Mouse (Mus musculus) ES-Bruce4 (cell line): Measurements from ENCODE around the gene Fam13a. TPM values are rescaled to one million over a fixed set of nuclear protein-coding genes. Genes with fewer than 3 reads are reported as not detected.

Experiments
- H3K27ac ChIP-seq: 2 replicates; pipeline ENCODE4 v1.5.1; 2012; ENCODE audit warnings: low read length, inconsistent platforms; ENCODE audit not compliant: insufficient read depth
- H3K27me3 ChIP-seq: 2 replicates; pipeline ENCODE4 v1.6.1; 2012; ENCODE audit warnings: mild to moderate bottlenecking, low read length, inconsistent platforms; ENCODE audit not compliant: control insufficient read depth, poor library complexity, insufficient read depth, severe bottlenecking
- H3K36me3 ChIP-seq: 2 replicates; pipeline ENCODE4 v1.6.1; 2012; ENCODE audit warnings: inconsistent platforms, mild to moderate bottlenecking, low read length, moderate library complexity; ENCODE audit not compliant: control insufficient read depth, poor library complexity, insufficient read depth, severe bottlenecking
- H3K4me1 ChIP-seq: one replicate; pipeline ENCODE4 v1.8.1; 2011; ENCODE audit warnings: low read length; ENCODE audit not compliant: control insufficient read depth, insufficient read depth
- H3K4me3 ChIP-seq: 2 replicates; pipeline ENCODE4 v1.5.1; 2011; ENCODE audit warnings: low read depth, mild to moderate bottlenecking, low read length
- H3K9ac ChIP-seq: 2 replicates; pipeline ENCODE4 v1.6.1; 2012; ENCODE audit warnings: low read depth, mild to moderate bottlenecking, inconsistent platforms; ENCODE audit not compliant: poor library complexity, severe bottlenecking
- H3K9me3 ChIP-seq: replicated peaks from 2 replicates; pipeline ENCODE4 v1.6.1; 2012; ENCODE audit warnings: mild to moderate bottlenecking, low read length, inconsistent platforms; ENCODE audit not compliant: control insufficient read depth, poor library complexity, insufficient read depth, severe bottlenecking
- CTCF ChIP-seq: IDR thresholded peaks from one replicate; pipeline ENCODE4 v1.8.1; 2011; ENCODE audit warnings: low read depth, low read length
- EP300 ChIP-seq: IDR thresholded peaks from 2 replicates; pipeline ENCODE4 v1.6.1; 2011; ENCODE audit warnings: low read depth, low read length; ENCODE audit not compliant: insufficient read depth
- POLR2A ChIP-seq: IDR thresholded peaks from one replicate; pipeline ENCODE4 v1.8.1; 2011; ENCODE audit warnings: low read length; ENCODE audit not compliant: insufficient read depth
- polyA plus RNA-seq: library from polyadenylated mRNA; stranded (reverse); fragments of >200 nt; gene quantifications from 2 replicates; pipeline ENCODE4 v1.2.4, GENCODE M21; 2011; ENCODE audit warnings: low read depth; ENCODE audit not compliant: missing spikeins, insufficient read depth, insufficient read length

Fam13a gene
- polyA plus RNA-seq, 1 experiment, result 1.6 TPM

DNA sequence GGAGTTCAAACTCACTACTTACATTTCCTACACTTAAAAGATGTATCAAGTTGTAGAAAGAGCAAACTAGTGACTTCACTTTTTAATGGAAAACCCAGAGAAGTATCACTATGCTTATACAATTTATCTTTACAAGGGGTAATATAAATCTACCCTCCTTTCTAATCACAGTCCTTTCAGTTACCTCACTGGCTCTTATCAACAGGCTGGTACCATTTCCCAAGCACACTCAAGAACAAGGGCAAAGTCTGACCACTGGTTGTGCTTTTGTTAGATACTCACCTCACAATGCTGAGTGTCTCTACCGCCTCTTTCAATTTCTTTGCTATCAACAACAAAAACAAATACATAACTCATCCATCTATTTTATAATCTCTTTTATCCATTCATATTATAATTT lies 51.5 kb downstream of the Fam13a start:
- H3K9ac ChIP-seq, result no peak overlapping the region
- no peak overlapping the region for H3K27ac ChIP-seq
- H3K4me3 ChIP-seq, result no peak overlapping the region
- no peaks in the 10 kb centered on the region for H3K36me3 ChIP-seq
- H3K4me1 ChIP-seq, result no peaks in the 10 kb centered on the region
- TF ChIP-seq CTCF (no peak), EP300 (no peak), POLR2A (no peak)
- no peaks in the 10 kb centered on the region for H3K27me3 ChIP-seq
- H3K9me3 ChIP-seq, result no peaks in the 10 kb centered on the region

DNA sequence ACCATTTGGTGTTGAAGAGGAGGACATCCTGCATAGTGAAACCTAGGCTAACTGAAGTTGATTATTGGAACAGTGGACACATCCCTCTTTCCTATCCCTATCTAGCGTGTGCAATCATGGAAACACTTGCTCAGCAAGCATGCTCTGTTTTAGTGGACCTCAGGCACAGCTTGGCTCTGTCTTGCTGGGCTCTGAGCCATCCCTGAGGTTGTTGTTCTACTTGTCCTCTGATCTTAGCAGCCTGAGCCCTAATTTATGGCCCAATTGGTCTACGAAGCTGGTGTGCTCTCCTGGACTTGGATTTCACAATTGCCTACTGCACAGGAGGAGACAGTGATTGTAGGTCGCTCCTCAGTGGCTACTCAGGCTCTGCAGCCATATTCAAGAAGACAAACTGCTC lies 56.1 kb downstream of the Fam13a start:
- Histone ChIP-seq H3K9ac (no peak overlapping the region), H3K4me1 (no peaks in the 10 kb centered on the region), H3K27me3 (no peaks in the 10 kb centered on the region), H3K36me3 (no peaks in the 10 kb centered on the region), H3K4me3 (no peak overlapping the region), H3K9me3 (no peaks in the 10 kb centered on the region), H3K27ac (no peak overlapping the region)
- no peak for TF ChIP-seq CTCF
- no peak for TF ChIP-seq POLR2A
- TF ChIP-seq EP300, result no peak

DNA sequence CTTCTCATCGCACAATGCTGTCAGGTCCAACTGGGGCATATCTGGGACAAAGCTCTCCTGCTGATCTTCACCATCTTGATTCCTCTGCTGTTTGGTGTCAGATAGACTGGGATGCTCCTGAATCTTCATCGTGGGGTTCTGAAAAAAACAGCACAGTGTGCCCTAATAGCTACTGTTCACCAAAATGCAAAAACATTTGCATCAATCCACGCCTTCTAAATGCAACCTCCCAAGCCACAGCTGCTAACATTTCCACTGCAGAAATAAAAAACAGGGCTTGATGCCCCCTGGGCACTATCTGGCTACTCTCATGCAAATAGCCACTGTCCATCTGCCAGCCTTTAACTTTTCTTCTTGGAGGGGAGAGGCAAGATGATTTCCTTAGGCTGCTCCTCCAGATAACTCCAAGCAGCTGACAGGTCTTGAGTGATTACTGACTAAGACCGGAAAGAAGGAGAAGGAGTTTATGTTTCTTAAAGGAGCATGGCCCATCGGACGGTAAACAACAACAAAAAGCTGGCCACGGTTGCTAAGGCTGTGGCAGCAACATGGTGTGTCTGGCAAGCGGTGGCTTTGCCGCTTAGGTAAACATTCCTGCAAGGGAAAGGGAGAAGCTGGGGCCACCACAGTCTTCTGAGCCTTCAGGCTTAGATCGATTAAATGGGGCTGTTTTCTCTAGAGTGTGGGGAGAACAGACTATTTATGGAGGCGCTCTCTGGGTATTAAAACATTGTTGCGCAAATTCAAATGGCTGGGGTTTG lies 59.1 kb downstream of the Fam13a start:
- H3K27me3 ChIP-seq, result no peaks in the 10 kb centered on the region
- no peaks in the 10 kb centered on the region for H3K36me3 ChIP-seq
- H3K27ac ChIP-seq, result no peak overlapping the region
- H3K9ac ChIP-seq, result no peak overlapping the region
- H3K4me1 ChIP-seq, result no peaks in the 10 kb centered on the region
- no peak overlapping the region for H3K4me3 ChIP-seq
- H3K9me3 ChIP-seq, result no peaks in the 10 kb centered on the region
- TF ChIP-seq POLR2A (no peak), CTCF (no peak), EP300 (no peak)

DNA sequence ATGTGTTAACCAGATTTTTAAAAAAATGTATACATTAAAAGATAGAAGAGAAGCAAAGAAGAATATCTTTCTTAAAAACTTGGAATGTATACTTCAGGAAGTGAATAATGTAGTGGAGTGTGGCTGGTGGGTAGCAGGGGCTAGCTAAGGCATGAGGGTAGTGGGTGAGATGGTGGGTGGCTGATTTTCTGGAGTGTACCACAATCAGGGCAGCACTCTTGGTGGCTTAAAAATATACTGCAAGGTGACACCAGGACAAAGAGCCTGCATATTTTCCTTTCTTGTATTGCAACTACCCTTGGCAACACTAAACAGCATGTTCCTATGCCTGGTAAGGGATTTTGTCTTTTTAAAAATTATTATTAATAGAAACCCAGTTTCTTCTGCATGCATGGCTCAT lies 59.8 kb downstream of the Fam13a start:
- Histone ChIP-seq H3K27ac (no peak overlapping the region), H3K9ac (no peak overlapping the region), H3K4me3 (no peak overlapping the region), H3K9me3 (no peaks in the 10 kb centered on the region), H3K4me1 (no peaks in the 10 kb centered on the region), H3K27me3 (no peaks in the 10 kb centered on the region), H3K36me3 (no peaks in the 10 kb centered on the region)
- TF ChIP-seq EP300 (no peak), CTCF (no peak), POLR2A (no peak)

DNA sequence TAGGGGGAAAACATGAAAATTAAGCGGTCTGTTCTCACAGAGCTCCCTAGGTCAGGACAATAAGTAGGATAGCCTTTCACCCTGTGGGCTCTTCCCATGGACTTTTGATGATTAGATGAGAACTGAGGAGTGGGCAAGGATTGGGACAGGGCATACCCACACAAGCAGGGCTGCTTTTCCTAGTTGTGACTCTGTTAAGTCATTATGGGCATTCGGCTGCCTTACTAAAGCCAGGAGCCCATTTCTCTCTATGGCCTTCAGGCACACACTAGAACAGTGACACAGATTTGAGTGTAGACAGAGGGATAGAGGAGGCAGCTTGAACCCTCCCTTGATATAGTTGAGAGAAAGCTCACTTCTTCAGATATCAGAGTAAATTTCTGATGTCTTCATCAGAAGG lies 60.3 kb downstream of the Fam13a start:
- no peaks in the 10 kb centered on the region for H3K27me3 ChIP-seq
- H3K27ac ChIP-seq, result no peak overlapping the region
- H3K9ac ChIP-seq, result no peak overlapping the region
- H3K4me1 ChIP-seq, result no peaks in the 10 kb centered on the region
- no peaks in the 10 kb centered on the region for H3K36me3 ChIP-seq
- TF ChIP-seq CTCF (no peak), POLR2A (no peak), EP300 (no peak)
- no peaks in the 10 kb centered on the region for H3K9me3 ChIP-seq
- H3K4me3 ChIP-seq, result no peak overlapping the region

DNA sequence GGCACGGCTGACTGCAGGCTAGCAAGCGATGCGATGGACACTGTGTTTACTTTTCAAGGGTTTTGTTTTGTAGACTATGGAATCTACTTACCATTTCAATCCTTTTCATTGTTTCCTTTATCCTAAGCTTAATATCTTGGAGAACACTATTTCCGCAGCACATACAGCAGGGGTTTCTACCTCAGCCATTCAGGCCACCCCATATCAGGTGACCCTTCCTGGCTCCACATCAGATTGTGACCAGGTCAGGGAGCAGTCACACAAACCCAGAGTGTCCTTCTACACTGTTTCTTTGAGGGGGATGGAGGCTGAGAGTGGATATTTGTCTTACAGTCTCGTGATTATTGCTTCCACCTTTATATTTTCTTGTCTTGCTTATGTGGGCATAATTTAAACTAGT lies 61.7 kb downstream of the Fam13a start:
- Histone ChIP-seq H3K4me1 (no peaks in the 10 kb centered on the region), H3K27me3 (no peaks in the 10 kb centered on the region), H3K9ac (no peak overlapping the region), H3K4me3 (no peak overlapping the region), H3K27ac (no peak overlapping the region), H3K9me3 (no peaks in the 10 kb centered on the region), H3K36me3 (no peaks in the 10 kb centered on the region)
- no peak for TF ChIP-seq POLR2A
- no peak for TF ChIP-seq CTCF
- no peak for TF ChIP-seq EP300
